Mouse (Mus musculus): ENCODE measurements around the gene Prrg3.
A peak's percentile ranks its signal among the peaks of the same experiment; 100 is the strongest.
"Not testable (repeated sequence)": the region's sequence is repeated elsewhere in the genome, so short reads cannot be mapped to it uniquely, and the experiment has no call there.

Prrg3 gene

DNA sequence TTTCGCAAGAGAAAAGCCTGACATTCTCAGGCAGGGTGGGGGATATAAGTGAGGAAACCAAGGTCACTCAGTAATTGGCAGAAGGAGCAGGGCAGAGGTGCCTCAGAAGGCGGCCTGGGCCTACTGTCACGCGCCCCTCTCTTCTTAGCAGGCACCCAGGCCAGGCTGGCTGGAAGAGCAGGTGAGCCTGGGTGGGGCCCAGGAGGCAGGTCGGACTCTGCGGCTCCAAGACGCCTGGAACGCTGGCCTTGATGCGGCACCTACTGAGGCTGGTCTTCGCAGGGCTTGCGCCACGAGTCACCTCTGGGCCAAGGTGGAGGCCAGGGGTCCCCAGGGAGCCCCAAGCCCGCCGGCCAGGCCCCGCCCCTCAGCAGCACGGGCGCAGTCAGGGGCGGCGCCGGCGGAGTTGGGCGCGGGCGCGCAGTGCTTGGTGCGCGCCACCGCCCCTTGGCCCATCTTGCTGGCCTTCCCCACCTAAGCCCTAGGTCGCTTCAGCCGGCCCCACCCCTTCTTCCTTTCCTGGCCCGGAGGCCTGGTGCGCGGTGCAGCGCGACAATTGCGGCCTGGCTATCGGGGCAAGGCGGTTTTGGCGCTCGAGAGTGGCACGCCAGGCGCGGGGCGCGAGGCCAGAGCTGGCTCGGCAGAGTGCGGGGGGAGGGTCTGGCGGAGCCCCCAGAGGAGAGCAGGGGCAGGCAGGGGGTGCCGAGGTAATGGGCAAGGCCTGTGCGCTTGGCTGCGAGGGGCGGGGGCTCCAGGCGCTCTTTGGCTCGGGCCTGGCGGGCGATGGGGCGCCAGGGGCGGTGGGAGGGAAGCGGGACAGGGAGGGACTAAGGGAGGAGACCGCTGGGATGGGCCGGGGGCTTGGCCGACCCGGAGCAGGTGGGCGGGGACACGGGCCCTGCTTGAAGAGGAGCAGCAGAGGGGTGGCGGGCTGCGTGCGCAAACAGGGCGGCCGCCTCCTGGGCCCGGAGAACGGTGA lies at the start of gene Prrg3:
Gene Prrg3 (plus strand): TSS at position 552 of the 979 bp plus-strand sequence.
- no peak for DNase-seq

DNA sequence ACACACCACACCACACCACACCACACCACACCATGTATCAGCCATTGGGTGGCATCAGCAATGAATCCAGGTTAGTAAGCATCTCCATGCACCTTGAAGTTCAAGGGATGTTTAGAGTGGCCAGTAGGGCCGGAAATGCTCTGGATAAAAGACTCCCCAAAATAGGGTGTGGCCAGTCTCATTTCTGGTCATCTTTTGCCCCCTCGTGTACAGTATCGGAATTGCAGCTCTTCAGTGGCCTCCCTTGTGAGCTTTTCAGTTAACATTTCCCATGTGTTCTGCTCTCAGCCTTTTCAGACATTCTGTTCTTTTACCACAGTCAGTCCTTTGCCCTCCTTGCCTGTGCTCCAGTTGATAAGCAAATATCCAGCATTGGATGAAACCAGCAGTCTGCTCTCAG lies 15.8 kb upstream of the Prrg3 start:
- DNase-seq: peak; percentile 44

DNA sequence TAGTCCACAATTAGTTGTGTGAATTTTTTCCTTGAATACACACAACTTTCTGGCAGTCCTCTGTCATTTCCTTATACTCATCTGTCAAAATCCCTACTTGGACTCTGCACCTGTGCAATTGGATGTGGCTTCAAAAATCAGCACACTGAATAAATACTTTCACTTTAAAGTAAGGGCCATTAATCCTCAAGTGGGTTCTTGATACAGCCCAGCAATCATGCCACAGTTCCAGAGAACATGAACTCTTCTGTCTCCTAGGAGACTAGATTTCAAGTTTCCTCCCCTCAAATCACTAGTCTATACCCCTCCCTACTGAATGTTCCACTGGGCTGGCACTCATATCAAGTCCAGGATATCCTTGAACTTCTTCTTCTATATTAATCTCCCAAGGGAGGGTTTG lies 4.1 kb upstream of the Prrg3 start:
- no peak for DNase-seq

DNA sequence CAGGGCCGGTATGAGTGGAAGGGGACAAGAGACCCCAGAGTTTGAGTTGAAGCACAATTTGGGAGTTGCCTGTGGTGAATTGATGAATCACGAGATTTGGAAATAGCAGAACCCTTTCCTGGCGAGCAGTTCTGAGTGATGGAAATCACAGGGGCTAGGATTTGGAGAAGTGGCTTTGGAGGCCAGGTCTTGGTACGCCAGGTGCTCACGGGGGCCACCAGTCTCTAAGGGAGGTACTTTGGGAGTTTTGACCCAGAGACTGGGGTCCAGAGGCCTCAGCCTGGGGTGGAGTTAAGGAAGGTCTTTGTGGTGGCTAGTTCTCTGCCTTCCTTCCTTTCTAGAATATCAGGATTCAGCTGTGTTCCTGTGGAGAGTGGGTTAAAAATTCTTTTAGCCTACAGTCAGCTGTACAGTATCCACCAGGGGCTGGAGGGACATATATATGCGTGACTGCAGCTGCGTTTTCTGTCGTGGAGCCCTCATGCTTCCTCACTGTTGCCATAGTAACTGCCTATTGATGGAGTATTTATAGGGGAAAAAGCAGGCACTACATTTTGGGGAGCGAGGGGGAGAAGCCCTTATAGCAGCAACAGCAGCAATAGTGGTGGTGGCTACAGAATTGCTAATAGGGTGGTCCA lies 970 bp downstream of the Prrg3 start:
- DNase-seq: no peak

DNA sequence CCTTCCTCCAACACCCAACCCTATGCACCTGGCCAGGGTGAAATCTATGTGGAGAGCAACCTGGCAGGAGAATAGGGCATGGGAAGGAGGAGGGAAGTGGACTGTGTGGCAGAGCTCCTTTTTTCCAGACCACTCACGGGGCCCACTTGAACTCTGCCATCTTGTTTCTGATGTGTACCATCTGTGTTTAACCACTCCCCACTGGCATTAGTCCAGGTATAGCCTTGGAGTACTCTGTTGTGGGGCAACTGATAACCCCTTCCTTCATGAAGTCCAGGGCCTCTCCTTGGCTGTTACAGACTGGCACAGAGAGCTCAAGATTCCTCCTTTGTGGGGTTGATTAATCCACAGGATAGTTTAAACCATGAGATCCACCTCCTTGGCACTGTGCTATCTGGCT lies 5.8 kb downstream of the Prrg3 start:
- no peak for DNase-seq

DNA sequence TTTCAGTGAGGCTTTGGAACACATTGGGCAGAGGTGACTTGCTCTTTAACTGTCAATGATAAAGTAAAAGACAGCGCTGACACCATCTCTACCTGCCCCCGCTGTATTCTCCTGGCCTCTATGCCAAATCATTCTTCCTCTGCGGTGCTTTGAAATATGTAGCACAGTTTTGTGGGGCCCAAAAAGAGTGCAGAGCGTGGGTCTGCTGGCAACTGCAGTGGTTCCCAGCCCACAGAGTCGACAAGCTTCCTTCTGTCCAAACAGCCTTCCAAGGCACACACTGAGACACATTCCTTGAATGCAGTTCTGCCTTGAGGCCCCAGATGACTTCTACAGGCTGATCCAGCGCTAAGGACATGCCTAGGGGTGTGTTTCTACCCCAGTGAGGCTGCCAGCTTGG lies 6.4 kb downstream of the Prrg3 start:
- DNase-seq: no peak

DNA sequence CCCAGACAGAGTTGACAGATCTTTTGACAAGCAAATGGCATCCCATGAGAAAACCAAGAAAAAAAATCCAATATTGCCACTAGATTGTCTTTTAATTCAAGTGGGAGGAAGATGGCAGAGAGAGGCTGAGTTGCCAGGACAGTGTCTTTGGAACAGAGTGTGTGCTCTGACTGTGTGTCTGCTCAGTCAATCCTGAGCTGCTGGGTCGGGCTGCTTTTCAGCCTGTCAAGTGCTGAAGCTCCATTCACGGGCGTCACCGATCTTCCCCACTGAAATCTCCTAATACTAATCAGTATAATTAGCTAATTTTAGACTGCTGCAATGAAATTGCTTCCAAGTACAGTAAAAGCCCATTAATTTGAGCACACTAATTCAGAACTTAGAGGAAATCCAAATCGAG lies 8.9 kb downstream of the Prrg3 start:
- DNase-seq: no peak

DNA sequence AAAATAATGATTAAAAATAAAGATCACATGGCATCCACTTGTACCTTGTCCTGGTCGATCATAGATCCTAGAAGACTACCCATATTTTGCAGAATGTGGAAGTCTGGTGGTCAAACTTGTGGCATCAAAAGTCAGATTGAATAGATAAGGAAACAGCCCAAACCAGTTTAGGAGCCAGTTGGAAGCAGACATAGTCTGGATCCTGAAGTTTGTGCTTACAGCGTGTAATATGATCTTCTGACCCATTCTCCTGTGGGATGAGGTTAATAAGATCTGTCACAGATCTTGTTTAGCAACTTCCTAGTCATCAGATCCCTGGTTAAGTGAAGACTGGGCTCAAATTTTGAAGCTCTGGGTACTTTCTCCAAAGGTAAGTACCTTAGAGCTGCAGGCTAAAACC lies 10.3 kb downstream of the Prrg3 start, which contains the start of gene Fate1:
Gene Fate1 (plus strand): TSS at position 301 of the 400 bp plus-strand sequence.
- no peak for DNase-seq

DNA sequence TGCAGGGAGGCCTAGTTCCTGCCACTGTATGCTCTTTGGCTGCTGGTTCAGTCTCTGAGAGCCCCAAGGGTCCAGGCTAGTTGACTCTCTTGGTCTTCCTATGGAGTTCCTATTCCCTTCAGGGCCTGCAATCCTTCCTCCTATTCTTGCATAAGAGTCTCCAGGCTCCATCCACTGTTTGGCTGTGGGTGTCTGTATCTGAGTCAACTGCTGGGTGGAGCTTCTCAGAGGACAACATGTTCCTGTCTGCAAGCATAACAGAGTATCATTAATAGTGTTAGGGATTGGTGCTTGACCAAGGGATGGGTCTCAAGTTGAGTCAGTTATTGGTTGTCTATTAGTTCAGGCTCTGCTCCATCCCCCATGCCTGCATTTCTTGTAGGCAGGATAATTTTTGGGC lies 15.3 kb downstream of the Prrg3 start:
- not testable (repeated sequence) for DNase-seq

DNA sequence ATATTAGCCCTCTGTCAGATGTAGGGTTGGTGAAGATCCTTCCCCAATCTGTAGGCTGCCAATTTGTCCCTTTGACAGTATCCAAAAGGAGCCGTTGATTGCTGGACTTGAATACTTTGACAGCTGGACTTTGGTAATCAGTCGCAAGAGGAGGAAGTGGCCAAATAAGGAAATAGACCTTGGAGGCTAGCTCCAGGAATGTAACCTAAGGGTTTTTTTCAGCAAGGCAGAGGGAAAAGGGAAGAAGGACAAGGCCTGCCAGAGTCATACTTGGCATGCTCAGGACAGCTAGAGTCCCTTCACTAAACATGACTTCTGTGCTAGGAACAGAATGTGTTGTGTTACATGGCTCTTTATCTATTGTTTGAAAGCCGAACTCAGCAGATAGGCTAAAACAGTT lies 18.0 kb downstream of the Prrg3 start:
- peak; percentile 2 for DNase-seq

DNA sequence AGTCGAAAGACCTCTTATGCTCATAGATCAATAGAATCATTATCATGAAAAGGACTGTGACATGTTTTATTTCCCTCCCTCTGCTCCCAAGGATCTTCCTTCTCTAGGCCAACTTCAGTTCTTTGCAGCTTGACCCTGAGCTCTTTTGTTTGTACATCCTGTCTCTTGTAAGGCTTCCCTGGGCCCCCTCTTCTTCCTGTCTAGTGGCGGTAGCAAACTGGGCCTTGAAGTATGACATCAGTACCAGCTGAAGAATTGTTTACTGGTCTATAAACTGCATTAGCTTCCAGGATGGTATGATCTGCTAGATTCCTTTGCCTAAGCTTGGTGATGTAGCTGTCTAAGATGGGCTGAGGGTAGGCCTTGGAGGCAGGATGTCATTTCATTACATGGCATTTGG lies 18.9 kb downstream of the Prrg3 start:
- no peak for DNase-seq

DNA sequence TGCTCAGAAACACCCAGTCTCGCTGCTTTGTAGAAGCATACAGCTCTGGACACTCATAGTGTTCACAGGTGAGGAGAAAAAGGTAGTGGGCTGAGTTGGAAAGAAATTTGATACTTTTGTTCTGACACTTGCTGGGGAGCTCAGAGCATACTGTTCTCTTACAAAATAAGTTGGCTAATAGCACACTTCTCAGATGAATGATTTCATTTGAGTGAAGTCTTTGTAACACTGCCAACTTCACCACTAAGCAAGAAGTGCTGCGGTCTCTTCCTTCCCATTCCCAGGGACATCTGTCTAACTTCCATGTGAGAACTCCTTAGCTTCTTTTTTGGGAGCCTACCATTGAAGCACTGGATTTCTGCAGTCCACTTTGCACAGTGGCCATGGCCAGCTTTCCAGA lies 20.8 kb downstream of the Prrg3 start:
- no peak for DNase-seq

DNA sequence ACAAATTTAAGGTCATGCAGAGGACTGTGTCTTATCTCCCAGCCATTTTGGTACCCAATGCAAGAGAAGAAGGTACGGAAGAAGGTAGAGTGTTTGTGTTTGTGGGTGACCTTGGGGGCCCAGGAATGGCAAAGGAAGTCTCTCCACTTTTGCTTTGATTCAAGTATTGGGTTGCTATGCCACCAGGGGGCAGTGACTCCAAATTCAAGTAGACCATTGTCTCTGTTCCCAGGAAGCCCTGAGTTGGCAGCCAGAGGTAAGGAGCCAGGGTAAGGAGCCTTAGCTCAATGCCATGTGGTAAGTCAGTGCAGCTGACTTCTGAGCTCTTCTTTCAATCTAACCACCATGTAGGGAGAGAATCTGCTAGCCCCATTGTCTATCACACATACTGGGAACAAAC lies 21.4 kb downstream of the Prrg3 start:
- peak; percentile 1 for DNase-seq

DNA sequence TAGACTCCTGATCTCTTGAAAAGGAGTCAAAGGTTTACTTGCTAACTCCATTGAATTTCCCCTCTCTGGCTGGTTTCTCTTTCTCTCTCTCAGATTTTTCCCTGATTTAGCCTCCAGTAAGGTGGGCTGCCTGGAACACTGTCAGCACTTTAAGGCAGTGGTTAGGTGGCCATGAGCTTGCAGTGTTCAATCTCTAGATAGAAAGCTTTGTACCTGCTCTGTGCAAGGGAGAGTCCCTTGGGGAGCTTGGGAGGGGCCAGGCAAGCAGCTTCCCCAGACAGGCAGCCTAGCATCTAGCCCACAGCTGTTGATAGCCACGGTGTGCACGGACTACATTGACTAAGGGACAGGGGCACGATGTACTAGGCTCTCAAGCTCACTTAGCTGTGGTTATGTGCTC lies 29.1 kb downstream of the Prrg3 start, which contains the start of gene Cnga2:
Gene Cnga2 (plus strand): TSS at position 301 of the 400 bp plus-strand sequence.
- DNase-seq: no peak

DNA sequence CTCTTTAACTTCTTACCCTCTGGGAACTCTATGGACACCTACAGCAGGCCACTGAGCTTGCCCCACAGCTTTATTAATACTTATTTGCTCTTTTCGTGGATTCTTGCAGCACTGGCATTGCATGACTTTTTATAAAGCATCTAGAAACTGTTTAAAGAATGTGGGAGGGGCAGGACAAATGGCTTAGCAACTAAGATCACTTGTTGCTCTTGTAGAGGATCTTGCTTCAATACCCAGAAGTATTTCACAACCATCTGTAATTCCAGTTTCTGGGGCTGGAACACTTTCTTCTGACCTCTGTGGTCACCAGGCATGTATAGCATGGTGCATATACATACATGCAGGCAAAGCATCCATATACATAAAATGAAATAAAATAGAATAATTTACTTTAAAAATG lies 33.5 kb downstream of the Prrg3 start:
- DNase-seq: no peak

DNA sequence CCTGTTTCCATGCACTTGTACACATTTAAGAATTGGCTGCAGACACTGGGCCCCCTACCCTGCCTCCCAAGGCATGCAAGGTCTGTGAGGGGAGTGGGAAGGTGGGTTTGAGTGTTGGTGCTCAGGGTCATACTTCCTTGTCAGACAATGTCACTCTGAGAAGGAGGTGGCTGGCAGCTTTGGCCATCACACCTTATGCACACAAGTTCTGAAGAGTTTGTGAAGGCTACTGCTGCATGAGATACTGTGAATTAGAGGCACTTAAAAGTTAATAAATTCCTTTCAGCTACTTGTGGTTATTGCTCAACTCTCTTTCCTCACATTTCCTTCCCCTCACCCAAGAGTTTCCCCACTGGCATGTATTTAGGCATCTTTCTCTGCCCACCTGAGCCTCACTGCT lies 47.5 kb downstream of the Prrg3 start:
- DNase-seq: no peak

DNA sequence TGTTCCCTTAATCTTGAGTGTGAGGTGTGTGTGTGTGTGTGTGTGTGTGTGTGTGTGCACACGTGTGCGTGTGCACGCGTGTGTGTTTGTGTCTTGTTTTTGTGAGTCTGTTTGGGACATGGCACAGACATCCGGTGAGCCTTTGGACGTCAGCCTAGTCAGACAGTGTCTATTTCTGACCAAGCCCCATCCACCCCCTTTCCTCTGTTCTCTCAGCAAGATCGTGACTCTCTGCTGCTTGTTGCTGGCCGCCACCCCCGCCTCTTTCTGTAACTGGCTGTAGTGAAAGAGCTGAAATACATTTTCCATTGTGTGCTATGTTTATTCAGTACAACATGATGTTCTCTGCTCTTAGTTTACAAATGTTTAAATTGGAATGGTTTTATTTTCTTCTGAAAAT lies 49.8 kb downstream of the Prrg3 start:
- DNase-seq: peak; percentile 1

DNA sequence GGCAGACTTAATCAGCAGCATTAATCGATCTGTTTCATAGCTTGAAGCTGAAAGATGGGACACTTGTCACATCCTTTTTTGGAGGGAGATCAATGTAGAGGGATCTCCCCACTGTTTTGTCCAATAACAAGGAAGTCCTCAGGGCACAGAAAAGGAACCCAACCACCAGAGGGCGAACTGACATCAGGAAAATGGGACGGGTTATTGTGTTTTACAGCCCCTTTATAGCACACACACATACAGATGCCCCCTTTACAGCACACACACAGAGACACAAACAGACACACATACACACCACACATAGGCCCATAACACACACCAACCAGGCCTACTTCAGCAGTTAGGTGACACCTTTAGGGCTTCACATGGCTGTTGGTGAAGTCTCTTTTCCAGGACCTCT lies 50.4 kb downstream of the Prrg3 start:
- DNase-seq: peak; percentile 3

DNA sequence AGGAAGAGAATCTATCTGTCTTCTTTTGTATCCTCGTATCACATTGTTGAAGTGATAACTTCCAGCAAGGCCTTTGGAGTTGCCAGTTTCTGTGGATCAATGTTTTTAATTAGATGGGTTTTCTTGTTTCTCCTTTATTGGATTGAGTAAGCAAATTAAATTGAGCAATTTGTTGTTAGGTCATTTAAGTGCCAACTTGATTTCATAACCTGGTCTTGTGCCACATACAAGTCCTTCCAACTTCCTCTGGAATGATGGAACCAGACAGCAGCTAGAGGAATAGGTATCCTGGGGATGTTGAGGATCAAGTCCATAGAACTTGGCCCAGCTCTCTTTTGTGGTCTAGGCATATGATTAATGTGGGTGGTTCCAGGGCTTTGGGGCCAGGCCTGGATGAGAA lies 59.8 kb downstream of the Prrg3 start:
- no peak for DNase-seq
